Mouse (Mus musculus) stomach, embryonic 16.5 days (tissue): ENCODE measurements around the gene Gpr83. TPM values are rescaled to one million over a fixed set of nuclear protein-coding genes. Genes with fewer than 3 reads are reported as not detected.

Experiments used
- ATAC-seq: fragments of 200-750 bp; cut with Nextera tagmentation; 2 replicates; pipeline ENCODE4 v1.8.0; 2017; ENCODE audit warnings: moderate number of reproducible peaks, moderate TSS enrichment; ENCODE audit not compliant: insufficient read depth, low FRiP score
- H3K27ac ChIP-seq: fragments of 300-500 bp; sonication (generic); 2 replicates; pipeline ENCODE4 v1.5.1; 2014; ENCODE audit warnings: low read length
- H3K27me3 ChIP-seq: fragments of 300-500 bp; sonication (generic); 2 replicates; pipeline ENCODE4 v1.6.1; 2014; ENCODE audit warnings: low read length, control low read depth, mixed read lengths; ENCODE audit not compliant: control insufficient read depth, insufficient read depth
- H3K36me3 ChIP-seq: fragments of 300-500 bp; sonication (generic); 2 replicates; pipeline ENCODE4 v1.6.1; 2014; ENCODE audit warnings: low read length; ENCODE audit not compliant: control insufficient read depth, insufficient read depth
- H3K4me1 ChIP-seq: fragments of 300-500 bp; sonication (generic); 2 replicates; pipeline ENCODE4 v1.6.1; 2014; ENCODE audit warnings: low read length, control low read depth, mixed read lengths; ENCODE audit not compliant: control insufficient read depth, insufficient read depth
- H3K4me2 ChIP-seq: fragments of 300-500 bp; sonication (generic); 2 replicates; pipeline ENCODE4 v1.6.1; 2014; ENCODE audit warnings: low read depth, low read length, mixed read lengths
- H3K4me3 ChIP-seq: fragments of 300-500 bp; sonication (generic); replicated peaks from 2 replicates; pipeline ENCODE4 v1.5.1; 2014; ENCODE audit warnings: mild to moderate bottlenecking, low read length
- H3K9ac ChIP-seq: fragments of 300-500 bp; sonication (generic); 2 replicates; pipeline ENCODE4 v1.6.1; 2014; ENCODE audit warnings: low read length
- H3K9me3 ChIP-seq: fragments of 300-500 bp; sonication (generic); replicated peaks from 2 replicates; pipeline ENCODE4 v1.6.1; 2016; ENCODE audit warnings: low read length, control low read depth; ENCODE audit not compliant: control insufficient read depth
- WGBS: fragments of 180-500 bp; shearing (Covaris S2); extraction: QIAGEN DNeasy Blood & Tissue Kit; methylation state at CpG from one replicate; pipeline ENCODE4 v1.1.7; 2014; 5-methylcytosine and 5-hydroxymethylcytosine counted together
- polyA plus RNA-seq: library from polyadenylated mRNA; unstranded; fragments of >200 nt; fragmentation: Nextera tagmentation; extraction: Ambion mirVana; gene quantifications from 2 replicates; pipeline ENCODE4 v1.2.1, GENCODE M21; 2015

The Gpr83 gene
- polyA plus RNA-seq, 1 experiment from 2014 or later: 0.65 TPM

DNA sequence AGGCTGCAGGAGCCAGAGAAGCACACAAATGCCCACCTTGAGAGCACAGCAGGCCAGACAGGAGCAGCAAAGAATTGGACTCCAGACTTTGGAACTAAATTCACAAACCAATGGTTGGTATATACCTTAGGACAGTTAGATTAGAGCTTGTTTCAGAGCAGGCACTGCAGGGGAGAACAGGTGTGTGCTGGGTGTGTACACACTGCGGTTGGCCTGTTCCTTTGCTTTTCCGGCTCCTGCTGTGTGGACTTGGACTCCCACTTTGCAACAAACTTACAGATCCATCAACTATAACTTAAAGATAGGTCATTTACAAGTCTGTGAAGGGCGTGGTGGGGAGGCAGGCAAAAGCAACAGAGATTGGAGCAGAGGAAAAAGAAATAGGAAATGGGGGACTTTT lies 1.2 kb upstream of the Gpr83 start:
- Histone ChIP-seq H3K9ac (no peak overlapping the region), H3K9me3 (no peaks in the 10 kb centered on the region), H3K4me3 (no peak overlapping the region), H3K4me2 (no peak overlapping the region), H3K4me1 (peaks cover 5% of the 10 kb centered on the region; the same call in 1 of the 2 replicates), H3K27me3 (peaks cover 31% of the 10 kb centered on the region), H3K27ac (no peak overlapping the region), H3K36me3 (no peaks in the 10 kb centered on the region)
- WGBS: 64% methylated on average over 3 of the region's 3 CpGs
- ATAC-seq: no peak

DNA sequence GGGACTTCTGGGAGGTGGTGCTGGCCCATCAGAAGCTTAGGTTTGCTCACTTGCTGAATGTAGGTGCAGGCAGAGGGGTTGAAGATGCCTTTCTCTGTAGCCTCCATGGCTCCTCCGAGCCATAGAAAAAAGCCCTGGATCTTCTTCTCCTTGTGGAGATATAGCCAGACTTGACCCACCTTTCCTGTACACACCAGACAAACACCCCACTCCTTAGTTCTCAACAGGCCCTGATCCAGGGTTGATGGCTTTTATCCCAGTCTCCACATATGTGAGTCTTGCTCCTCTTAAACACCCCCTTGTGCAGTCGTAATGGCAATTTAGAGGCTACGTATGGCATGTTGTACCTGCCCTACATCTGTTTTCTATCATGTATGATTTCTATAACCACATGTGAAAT lies 3.1 kb downstream of the Gpr83 start:
- no peak for ATAC-seq
- Histone ChIP-seq H3K9me3 (no peaks in the 10 kb centered on the region), H3K4me3 (no peak overlapping the region), H3K36me3 (no peaks in the 10 kb centered on the region), H3K9ac (no peak overlapping the region), H3K4me1 (peaks cover 5% of the 10 kb centered on the region; the same call in 1 of the 2 replicates), H3K4me2 (no peak overlapping the region), H3K27ac (no peak overlapping the region), H3K27me3 (peaks cover 31% of the 10 kb centered on the region)
- WGBS: 88% methylated on average over 3 of the region's 3 CpGs

DNA sequence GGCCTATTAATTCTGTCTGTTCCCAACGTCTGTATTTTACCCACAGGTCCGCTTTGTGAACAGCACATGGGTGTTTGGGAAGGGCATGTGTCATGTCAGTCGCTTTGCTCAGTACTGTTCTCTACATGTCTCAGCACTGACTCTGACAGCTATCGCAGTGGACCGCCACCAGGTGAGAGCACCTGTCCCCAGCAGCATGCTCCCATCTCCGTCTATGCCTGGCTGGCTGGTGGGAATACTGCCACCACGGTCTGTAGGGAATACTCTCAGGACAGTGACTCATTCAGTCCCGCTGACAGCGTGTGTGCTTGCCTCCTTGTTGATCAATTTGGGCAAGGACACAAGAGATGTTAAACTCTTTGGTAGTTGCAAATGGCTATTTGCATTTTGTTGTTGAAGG lies 4.7 kb downstream of the Gpr83 start:
- peaks cover 4% of the 10 kb centered on the region; the same call in 1 of the 2 replicates for H3K4me1 ChIP-seq
- WGBS: 73% methylated on average over 9 of the region's 9 CpGs
- no peak for ATAC-seq
- no peak overlapping the region for H3K9ac ChIP-seq
- H3K27ac ChIP-seq: no peak overlapping the region
- no peaks in the 10 kb centered on the region for H3K9me3 ChIP-seq
- no peak overlapping the region for H3K4me3 ChIP-seq
- H3K36me3 ChIP-seq: no peaks in the 10 kb centered on the region
- H3K27me3 ChIP-seq: peaks cover 16% of the 10 kb centered on the region
- no peak overlapping the region for H3K4me2 ChIP-seq

DNA sequence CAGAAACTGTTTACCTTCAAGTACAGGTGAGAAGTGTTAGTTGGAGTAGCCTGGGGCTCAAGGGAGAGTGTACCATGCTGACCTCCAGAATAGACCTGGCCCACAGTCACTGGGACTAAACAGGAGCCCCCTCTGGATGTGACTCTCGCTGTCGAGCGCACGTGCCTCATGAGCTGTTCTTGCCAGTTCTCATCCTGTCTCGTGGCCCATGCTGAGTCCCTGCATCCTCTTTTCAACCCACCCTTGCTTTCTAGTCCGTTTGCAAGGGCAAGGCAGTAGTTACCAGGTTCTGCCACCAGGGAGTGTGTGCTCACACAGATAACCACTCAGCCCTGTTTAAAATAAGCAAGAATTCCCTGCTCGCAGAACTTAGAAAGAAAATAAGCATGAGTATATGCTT lies 6.9 kb downstream of the Gpr83 start:
- Histone ChIP-seq H3K4me1 (no peaks in the 10 kb centered on the region), H3K4me2 (no peak overlapping the region), H3K9me3 (no peaks in the 10 kb centered on the region), H3K4me3 (no peak overlapping the region), H3K27me3 (no peaks in the 10 kb centered on the region), H3K9ac (no peak overlapping the region), H3K36me3 (no peaks in the 10 kb centered on the region), H3K27ac (no peak overlapping the region)
- WGBS: 28% methylated on average over 7 of the region's 7 CpGs
- peak; percentile 55; the same call in 1 of the 2 replicates for ATAC-seq

DNA sequence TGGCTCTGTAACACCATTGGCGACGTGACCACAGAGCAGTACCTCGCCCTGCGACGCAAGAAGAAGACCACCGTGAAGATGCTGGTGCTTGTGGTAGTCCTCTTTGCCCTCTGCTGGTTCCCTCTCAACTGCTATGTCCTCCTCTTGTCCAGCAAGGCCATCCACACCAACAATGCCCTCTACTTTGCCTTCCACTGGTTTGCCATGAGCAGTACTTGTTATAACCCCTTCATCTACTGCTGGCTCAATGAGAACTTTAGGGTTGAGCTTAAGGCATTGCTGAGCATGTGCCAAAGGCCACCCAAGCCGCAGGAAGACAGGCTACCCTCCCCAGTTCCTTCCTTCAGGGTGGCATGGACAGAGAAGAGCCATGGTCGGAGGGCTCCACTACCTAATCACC lies 8.3 kb downstream of the Gpr83 start:
- Histone ChIP-seq H3K9me3 (no peaks in the 10 kb centered on the region), H3K27ac (no peak overlapping the region), H3K9ac (no peak overlapping the region), H3K36me3 (no peaks in the 10 kb centered on the region), H3K4me3 (no peak overlapping the region), H3K4me2 (no peak overlapping the region), H3K4me1 (no peaks in the 10 kb centered on the region), H3K27me3 (no peaks in the 10 kb centered on the region)
- ATAC-seq: no peak
- 96% methylated on average over 8 of the region's 8 CpGs for WGBS

DNA sequence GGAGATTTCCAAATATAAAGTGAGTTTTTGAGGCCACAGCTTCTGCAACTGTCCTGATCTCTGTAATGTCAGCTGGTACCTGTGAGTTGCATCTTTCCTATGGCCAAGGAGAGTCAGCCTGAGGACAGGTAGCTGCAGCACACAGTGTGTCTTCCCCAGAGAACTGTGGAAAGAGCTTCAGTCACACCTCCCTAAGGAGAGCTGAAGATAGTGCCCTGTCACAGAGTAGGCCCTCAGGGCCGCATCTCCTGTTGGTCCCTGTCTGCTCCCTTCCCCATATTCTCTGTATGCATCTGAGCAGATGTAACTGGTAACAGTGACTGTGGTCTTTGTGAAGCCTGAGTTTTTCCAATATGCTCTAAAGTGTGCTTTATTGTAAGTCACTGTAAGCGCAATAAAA lies 10.4 kb downstream of the Gpr83 start:
- WGBS: 87% methylated on average over 2 of the region's 2 CpGs
- Histone ChIP-seq H3K4me3 (no peak overlapping the region), H3K4me1 (no peaks in the 10 kb centered on the region), H3K27me3 (no peaks in the 10 kb centered on the region), H3K36me3 (no peaks in the 10 kb centered on the region), H3K9ac (no peak overlapping the region), H3K9me3 (no peaks in the 10 kb centered on the region), H3K27ac (no peak overlapping the region), H3K4me2 (no peak overlapping the region)
- no peak for ATAC-seq

DNA sequence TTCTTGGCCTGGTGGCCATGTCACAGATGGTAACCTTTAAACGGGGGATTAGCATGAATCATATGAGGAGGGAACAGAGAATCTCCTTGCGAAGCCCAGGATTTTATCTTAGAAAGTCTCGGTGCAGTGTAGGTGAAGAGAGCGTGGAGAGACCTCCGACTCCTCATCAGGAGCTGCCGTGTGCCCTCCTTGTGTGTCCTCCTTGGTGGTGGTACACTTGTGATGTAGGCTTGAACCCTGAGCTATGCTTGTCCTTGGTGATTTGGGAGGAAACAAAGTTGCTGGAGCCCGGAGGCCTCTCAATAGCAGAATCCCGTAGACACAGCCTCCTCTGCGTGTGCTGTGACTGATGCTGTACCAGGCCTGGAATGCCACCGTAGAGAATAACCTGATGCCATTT lies 10.8 kb downstream of the Gpr83 start:
- Histone ChIP-seq H3K27me3 (no peaks in the 10 kb centered on the region), H3K4me2 (no peak overlapping the region), H3K36me3 (no peaks in the 10 kb centered on the region), H3K27ac (no peak overlapping the region), H3K9me3 (no peaks in the 10 kb centered on the region), H3K4me1 (no peaks in the 10 kb centered on the region), H3K9ac (no peak overlapping the region), H3K4me3 (no peak overlapping the region)
- no peak for ATAC-seq
- WGBS: 88% methylated on average over 10 of the region's 10 CpGs

DNA sequence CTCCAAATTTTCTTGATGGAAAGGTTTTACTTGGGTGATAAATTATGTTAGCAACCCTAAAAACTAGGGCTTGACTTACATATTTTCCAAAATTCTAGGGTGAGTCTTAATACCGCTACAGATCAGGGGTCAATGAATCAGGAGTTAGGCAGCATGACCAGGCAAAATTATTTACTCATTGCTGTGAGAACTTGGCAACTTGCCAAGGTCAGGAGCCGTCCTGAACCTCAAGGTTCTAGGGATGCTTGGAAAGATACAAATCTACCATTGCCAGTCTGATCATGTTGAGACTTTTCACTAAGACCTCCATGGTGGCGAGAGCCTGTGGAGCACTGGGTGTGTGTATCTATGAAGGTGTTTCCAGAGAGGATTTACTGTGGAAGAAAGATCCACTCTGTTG lies 11.5 kb downstream of the Gpr83 start:
- no peaks in the 10 kb centered on the region for H3K4me1 ChIP-seq

DNA sequence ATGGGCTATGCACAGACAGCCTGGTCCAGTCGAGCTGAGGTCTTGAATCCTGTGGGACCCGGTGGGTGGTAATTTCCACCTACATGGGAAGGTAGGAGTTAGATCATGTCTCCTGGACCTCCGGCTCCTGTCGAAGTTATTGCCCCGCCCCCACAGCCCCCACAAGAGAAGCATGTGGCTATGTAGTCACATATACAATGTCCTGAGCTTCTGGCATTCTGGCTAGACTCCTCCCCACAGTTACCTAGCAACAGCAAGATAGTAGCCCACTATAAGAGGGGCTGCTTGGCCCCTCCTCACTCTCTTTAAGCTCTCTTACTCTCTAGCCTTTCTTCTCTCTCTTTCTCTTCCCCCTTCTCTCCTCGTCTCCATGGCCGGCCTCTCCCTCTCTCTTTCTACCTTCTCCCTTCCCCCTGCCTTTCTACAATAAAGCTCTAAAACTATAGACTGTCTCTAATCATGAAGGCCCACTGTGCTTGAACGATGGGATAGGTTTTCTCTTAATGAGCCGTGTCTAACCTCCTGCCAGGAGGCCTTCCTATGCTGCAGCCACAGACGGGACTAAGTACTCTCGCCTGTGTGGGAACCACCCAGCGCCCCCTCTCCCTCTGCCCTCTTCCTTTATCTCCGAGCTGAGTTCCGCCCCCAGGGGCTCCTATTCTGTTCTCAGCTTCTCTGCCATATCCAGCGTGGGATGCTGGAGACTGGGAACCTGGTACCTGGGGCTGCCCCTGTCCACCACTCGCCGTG lies 12.3 kb downstream of the Gpr83 start:
- H3K9ac ChIP-seq: no peak overlapping the region
- H3K27me3 ChIP-seq: no peaks in the 10 kb centered on the region
- no peaks in the 10 kb centered on the region for H3K4me1 ChIP-seq
- H3K36me3 ChIP-seq: no peaks in the 10 kb centered on the region
- H3K9me3 ChIP-seq: no peaks in the 10 kb centered on the region
- ATAC-seq: no peak
- no peak overlapping the region for H3K4me2 ChIP-seq
- H3K4me3 ChIP-seq: no peak overlapping the region
- no peak overlapping the region for H3K27ac ChIP-seq
- WGBS: 56% methylated on average over 17 of the region's 17 CpGs

More for the DNA sequence above, 11.5 kb downstream of the Gpr83 start:
- Histone ChIP-seq H3K4me3 (no peak overlapping the region), H3K27me3 (no peaks in the 10 kb centered on the region), H3K4me2 (no peak overlapping the region), H3K9me3 (no peaks in the 10 kb centered on the region), H3K9ac (no peak overlapping the region), H3K36me3 (no peaks in the 10 kb centered on the region), H3K27ac (no peak overlapping the region)
- no peak for ATAC-seq
- WGBS: 57% methylated on average over 3 of the region's 3 CpGs
